21 mouse cellular contexts compared by ENCODE assay signal in genomic region chr11:116105065-116105464, GRCm38 (mm10). TPM values are rescaled to one million over a fixed set of nuclear protein-coding genes. Genes with fewer than 3 reads are reported as not detected.
A peak's percentile ranks its signal among the peaks of the same experiment; 100 is the strongest.
DNase-seq lines count a peak whose midpoint lies in the region; ATAC-seq and TF ChIP-seq lines count a peak whose summit lies in the region.
"Had no signal": no experiment of that assay in that cellular context is flagged by ENCODE, and none has a peak within 500 bp of the region (broad histone marks: within the 10 kb centered on the region; RNA-seq: fewer than 3 reads in every experiment).

No protein-coding gene starts in this region.

- no peak for TF ChIP-seq CTCF in MEL (IDR thresholded peaks at IDR 0.05 in 2 of 3, conservative IDR thresholded peaks at IDR 0.05 in 1 of 3; ENCODE audit: control insufficient read depth in 1 of 3, insufficient read depth in 1 of 3, low read depth in 2 of 3, low read length in 3 of 3, poor library complexity in 1 of 3, severe bottlenecking in 1 of 3)

- TF ChIP-seq EP300 in MEL (IDR thresholded peaks at IDR 0.05; ENCODE audit: low read depth in 1 of 2, low read length in 2 of 2), result no peak

- H3K4me1 ChIP-seq in heart, embryonic 12.5 days (replicated peaks), result peaks cover 89% of the 10 kb centered on the region
- H3K4me1 ChIP-seq in MEL (ENCODE audit: control insufficient read depth in 1 of 2, insufficient read depth in 2 of 2, low read length in 2 of 2), result peaks cover 9 to 16% of the 10 kb centered on the region in 2 experiments
- peaks cover 87% of the 10 kb centered on the region for H3K4me1 ChIP-seq in stomach, embryonic 15.5 days

- H3K4me3 ChIP-seq in heart, embryonic 12.5 days, result no peak overlapping the region
- no peak overlapping the region for H3K4me3 ChIP-seq in MEL (ENCODE audit: control insufficient read depth in 1 of 2, insufficient read depth in 1 of 2, low read depth in 2 of 2, low read length in 2 of 2)
- H3K4me3 ChIP-seq in stomach, embryonic 15.5 days (replicated peaks), result no peak overlapping the region
- H3K4me3 ChIP-seq: forebrain, embryonic 13.5 days; hindbrain, embryonic 12.5 days; liver, embryonic 13.5 days; midbrain, embryonic 12.5 days had no signal

- TF ChIP-seq POLR2A in MEL (IDR thresholded peaks at IDR 0.05; ENCODE audit: control insufficient read depth in 1 of 2, insufficient read depth in 1 of 2, low read depth in 1 of 2, low read length in 2 of 2, poor library complexity in 1 of 2), result no peak

- no peaks in the 10 kb centered on the region for H3K9me3 ChIP-seq in heart, embryonic 12.5 days (replicated peaks)
- H3K9me3 ChIP-seq in MEL (replicated peaks; ENCODE audit: insufficient read depth, low read length), result no peaks in the 10 kb centered on the region
- no peaks in the 10 kb centered on the region for H3K9me3 ChIP-seq in stomach, embryonic 15.5 days
- H3K9me3 ChIP-seq: embryonic facial prominence, embryonic 13.5 days; forebrain, embryonic 13.5 days; hindbrain, embryonic 12.5 days; liver, embryonic 13.5 days; midbrain, embryonic 12.5 days had no signal

- 82% methylated on average over 2 of the region's 2 CpGs for WGBS in heart, embryonic 12.5 days
- WGBS in stomach, embryonic 15.5 days, result 92% methylated on average over 2 of the region's 2 CpGs

- ATAC-seq in heart, embryonic 12.5 days (ENCODE audit: insufficient number of reproducible peaks, low FRiP score), result no peak
- no peak for ATAC-seq in stomach, embryonic 15.5 days (ENCODE audit: insufficient read depth, low FRiP score, low read depth)
- ATAC-seq: forebrain, embryonic 13.5 days had no signal

- no peak for TF ChIP-seq RAD21 in MEL (IDR thresholded peaks at IDR 0.05; ENCODE audit: low read depth, low read length)

- H3K4me2 ChIP-seq in heart, embryonic 12.5 days, result no peak overlapping the region
- no peak overlapping the region for H3K4me2 ChIP-seq in stomach, embryonic 15.5 days
- H3K4me2 ChIP-seq: forebrain, embryonic 13.5 days; midbrain, embryonic 12.5 days had no signal

- 0 out of 2 replicates have a peak, but pooled peaks cover 3% of the 10 kb centered on the region for H3K27me3 ChIP-seq in heart, embryonic 12.5 days (replicated peaks)
- no peaks in the 10 kb centered on the region for H3K27me3 ChIP-seq in MEL (ENCODE audit: control insufficient read depth in 1 of 2, insufficient read depth in 2 of 2, low read length in 2 of 2)
- peaks cover 27% of the 10 kb centered on the region for H3K27me3 ChIP-seq in stomach, embryonic 15.5 days (replicated peaks)

- DNase-seq in heart, postnatal 4 days, result no peak
- DNase-seq in kidney, adult 9 months, result peak; percentile 44
- DNase-seq in kidney, adult 18-20 months, result no peak
- DNase-seq in MEL (ENCODE audit: low read depth, low spot score), result no peak
- DNase-seq in thymus, postnatal 36 days, result no peak
- DNase-seq: adrenal gland, postnatal 10 days; cerebellum, adult 2 months; cerebellum, postnatal 25 days; kidney, postnatal 4 days; liver, embryonic 13.5 days; lung, adult 2 months; lung, postnatal 14 days; thymus, adult 18-20 months; thymus, postnatal 4 days had no signal

- peaks cover 10% of the 10 kb centered on the region for H3K36me3 ChIP-seq in heart, embryonic 12.5 days
- peaks cover 0 to 12% of the 10 kb centered on the region in 2 experiments; a peak in 2 of 4 replicates for H3K36me3 ChIP-seq in MEL (ENCODE audit: control insufficient read depth in 1 of 2, insufficient read depth in 2 of 2, low read length in 2 of 2)
- H3K36me3 ChIP-seq in stomach, embryonic 15.5 days, result no peaks in the 10 kb centered on the region; the same call in 1 of the 2 replicates
- H3K36me3 ChIP-seq: embryonic facial prominence, embryonic 13.5 days; hindbrain, embryonic 12.5 days; liver, embryonic 13.5 days; midbrain, embryonic 12.5 days had no signal

- H3K27ac ChIP-seq in heart, embryonic 12.5 days (ENCODE audit: poor library complexity, severe bottlenecking), result peak overlapping the region; percentile 98
- no peak overlapping the region for H3K27ac ChIP-seq in MEL (ENCODE audit: control insufficient read depth, low read depth, low read length)
- peak overlapping the region; percentile 95; the same call in 1 of the 2 replicates for H3K27ac ChIP-seq in stomach, embryonic 15.5 days
- H3K27ac ChIP-seq: forebrain, embryonic 13.5 days had no signal

- no peak overlapping the region for H3K9ac ChIP-seq in heart, embryonic 12.5 days
- no peak overlapping the region for H3K9ac ChIP-seq in MEL (ENCODE audit: control insufficient read depth, low read depth, low read length, poor library complexity, severe bottlenecking)
- H3K9ac ChIP-seq in stomach, embryonic 15.5 days, result no peak overlapping the region
- H3K9ac ChIP-seq: embryonic facial prominence, embryonic 13.5 days; liver, embryonic 13.5 days; midbrain, embryonic 12.5 days had no signal

- H3K79me2 ChIP-seq in MEL (ENCODE audit: control insufficient read depth, insufficient read depth, low read length, poor library complexity), result no peaks in the 10 kb centered on the region

TF ChIP-seq in MEL, 35 proteins besides CTCF, POLR2A, EP300 and RAD21:
- TF ChIP-seq POLR2AphosphoS2 (IDR thresholded peaks at IDR 0.05; ENCODE audit: low read length) (no peak), BHLHE40 (IDR thresholded peaks at IDR 0.05; ENCODE audit: borderline replicate concordance, low read depth, low read length) (no peak), ZC3H11A (IDR thresholded peaks at IDR 0.05; ENCODE audit: low read depth, low read length) (no peak), KAT2A (conservative IDR thresholded peaks at IDR 0.05; ENCODE audit: low read depth, low read length) (no peak), MAZ (IDR thresholded peaks at IDR 0.05; ENCODE audit: low read depth, low read length) (no peak), UBTF (IDR thresholded peaks at IDR 0.05; ENCODE audit: borderline replicate concordance, insufficient read depth, low read depth, low read length) (no peak), MYB (IDR thresholded peaks at IDR 0.05; ENCODE audit: low read depth, low read length) (no peak), TAL1 (IDR thresholded peaks at IDR 0.05; ENCODE audit: low read length) (no peak), HCFC1 (IDR thresholded peaks at IDR 0.05; ENCODE audit: low read depth, low read length) (no peak), POLR2AphosphoS5 (IDR thresholded peaks at IDR 0.05; ENCODE audit: borderline replicate concordance, low read depth, low read length) (no peak), MXI1 (IDR thresholded peaks at IDR 0.05; ENCODE audit: low read depth, low read length) (no peak), JUND (IDR thresholded peaks at IDR 0.05; ENCODE audit: low read depth, low read length) (no peak), TBP (IDR thresholded peaks at IDR 0.05; ENCODE audit: low read depth, low read length) (peak; percentile 90), GATA1 (IDR thresholded peaks at IDR 0.05; ENCODE audit: low read depth, low read length) (peak; percentile 36)

RNA-seq across cellular contexts. Expression of gene Wbp2, which starts 18.3 kb away (rescaled TPM):
- 137 and 141 TPM in 2 replicates for polyA plus RNA-seq in heart, embryonic 12.5 days (2016; fragmentation: Nextera tagmentation; extraction: Ambion mirVana)
- total RNA-seq in heart, postnatal 4 days (2021), result 100 to 1,000 TPM; 107 TPM
- 16.5 and 19.4 TPM in 2 replicates for total RNA-seq in MEL (2012; rRNA removed)
- polyA plus RNA-seq in MEL (2012; ENCODE audit: insufficient read depth in 1 of 2, insufficient read length in 2 of 2, low read depth in 1 of 2, low replicate concordance in 2 of 2, missing spikeins in 1 of 2), result 10 to 100 TPM in 1 of 2 experiments, not detected in 1; 75.8 TPM
- 70.4 and 77.6 TPM in 2 replicates for polyA plus RNA-seq in stomach, embryonic 15.5 days (2015; fragmentation: Nextera tagmentation; extraction: Ambion mirVana)

RNA-seq across cellular contexts. Expression of gene Trim47, which starts 21.9 kb away (rescaled TPM):
- 54.8 and 58.2 TPM in 2 replicates for polyA plus RNA-seq in heart, embryonic 12.5 days (2016; fragmentation: Nextera tagmentation; extraction: Ambion mirVana)
- total RNA-seq in heart, postnatal 4 days (2021), result 10 to 100 TPM; 47.1 to 50.9 TPM
- 3.6 and 6.7 TPM in 2 replicates for total RNA-seq in MEL (2012; rRNA removed)
- 1 to 10 TPM in 1 of 2 experiments, not detected in 1; 5.6 TPM for polyA plus RNA-seq in MEL (2012; ENCODE audit: insufficient read depth in 1 of 2, insufficient read length in 2 of 2, low read depth in 1 of 2, low replicate concordance in 2 of 2, missing spikeins in 1 of 2)
- 27.6 and 30.9 TPM in 2 replicates for polyA plus RNA-seq in stomach, embryonic 15.5 days (2015; fragmentation: Nextera tagmentation; extraction: Ambion mirVana)
- total RNA-seq: monocyte, adult 5-6 weeks had no signal

RNA-seq across cellular contexts. Expression of gene Trim65, which starts 25.9 kb away (rescaled TPM):
- polyA plus RNA-seq in heart, embryonic 12.5 days (2016; fragmentation: Nextera tagmentation; extraction: Ambion mirVana), result 4.7 and 4.9 TPM in 2 replicates
- 1 to 10 TPM; 4.3 to 4.8 TPM for total RNA-seq in heart, postnatal 4 days (2021)
- total RNA-seq in MEL (2012; rRNA removed), result 8.2 and 8.8 TPM in 2 replicates
- polyA plus RNA-seq in MEL (2012; ENCODE audit: insufficient read depth in 1 of 2, insufficient read length in 2 of 2, low read depth in 1 of 2, low replicate concordance in 2 of 2, missing spikeins in 1 of 2), result 10 to 100 TPM in 1 of 2 experiments, not detected in 1; 10.7 TPM
- polyA plus RNA-seq in stomach, embryonic 15.5 days (2015; fragmentation: Nextera tagmentation; extraction: Ambion mirVana), result 5.7 and 6.5 TPM in 2 replicates

RNA-seq across cellular contexts. Expression of gene Unc13d, which starts 27.3 kb away (rescaled TPM):
- 2.2 and 2.5 TPM in 2 replicates for polyA plus RNA-seq in heart, embryonic 12.5 days (2016; fragmentation: Nextera tagmentation; extraction: Ambion mirVana)
- total RNA-seq in heart, postnatal 4 days (2021), result under 1 TPM; 0.88 to 0.95 TPM
- 146 and 176 TPM in 2 replicates for total RNA-seq in MEL (2012; rRNA removed)
- 100 to 1,000 TPM in 1 of 2 experiments, not detected in 1; 115 TPM for polyA plus RNA-seq in MEL (2012; ENCODE audit: insufficient read depth in 1 of 2, insufficient read length in 2 of 2, low read depth in 1 of 2, low replicate concordance in 2 of 2, missing spikeins in 1 of 2)
- 6.5 and 8.0 TPM in 2 replicates for polyA plus RNA-seq in stomach, embryonic 15.5 days (2015; fragmentation: Nextera tagmentation; extraction: Ambion mirVana)

RNA-seq across cellular contexts. Expression of gene Mrpl38, which starts 33.6 kb away (rescaled TPM):
- polyA plus RNA-seq in heart, embryonic 12.5 days (2016; fragmentation: Nextera tagmentation; extraction: Ambion mirVana), result 85.0 and 89.1 TPM in 2 replicates
- total RNA-seq in heart, postnatal 4 days (2021), result 10 to 100 TPM; 52.5 to 55.3 TPM
- total RNA-seq in MEL (2012; rRNA removed), result 105 and 113 TPM in 2 replicates
- 100 to 1,000 TPM in 1 of 2 experiments, not detected in 1; 157 TPM for polyA plus RNA-seq in MEL (2012; ENCODE audit: insufficient read depth in 1 of 2, insufficient read length in 2 of 2, low read depth in 1 of 2, low replicate concordance in 2 of 2, missing spikeins in 1 of 2)
- polyA plus RNA-seq in stomach, embryonic 15.5 days (2015; fragmentation: Nextera tagmentation; extraction: Ambion mirVana), result 94.8 and 102 TPM in 2 replicates
